Mouse (Mus musculus): ENCODE results near the gene Tmcc1.

GRCm38 (mm10) chr6:116097579-116097978 lies 95.7 kb downstream of the Tmcc1 start:
- TF ChIP-seq CTCF (IDR thresholded peaks at IDR 0.05; ENCODE audit: low read depth) (no peak), EP300 (IDR thresholded peaks at IDR 0.05; ENCODE audit: low read depth) (no peak)

Data from liver, postnatal 0 days (tissue).